Mouse (Mus musculus) embryonic fibroblast, embryonic 13.5 days (primary cell): ENCODE results near the gene Immp2l. TPM values are rescaled to one million over a fixed set of nuclear protein-coding genes. Genes with fewer than 3 reads are reported as not detected.

Source experiments
- H3K27ac ChIP-seq: 2 replicates; pipeline ENCODE4 v1.5.1; 2012; ENCODE audit warnings: low read length, control low read depth, inconsistent platforms; ENCODE audit not compliant: insufficient read depth
- H3K4me1 ChIP-seq: 2 replicates; pipeline ENCODE4 v1.6.1; 2011; ENCODE audit warnings: low read length; ENCODE audit not compliant: control insufficient read depth, insufficient read depth
- H3K4me3 ChIP-seq: 2 replicates; pipeline ENCODE4 v1.5.1; 2011; ENCODE audit warnings: mild to moderate bottlenecking, control low read depth, low read length; ENCODE audit not compliant: insufficient read depth
- CTCF ChIP-seq: IDR thresholded peaks from 2 replicates; pipeline ENCODE4 v1.5.1; 2011; ENCODE audit warnings: mild to moderate bottlenecking, control low read depth, low read length, moderate library complexity, borderline replicate concordance; ENCODE audit not compliant: insufficient read depth
- POLR2A ChIP-seq: IDR thresholded peaks from 2 replicates; pipeline ENCODE4 v1.6.1; 2011; ENCODE audit warnings: low read depth, mild to moderate bottlenecking, control low read depth, low read length, moderate library complexity
- polyA plus RNA-seq: library from polyadenylated mRNA; stranded (reverse); fragments of >200 nt; gene quantifications from 2 replicates; pipeline ENCODE4 v1.2.4, GENCODE M21; 2011; ENCODE audit warnings: low read depth; ENCODE audit not compliant: missing spikeins, insufficient read length

The Immp2l gene
- polyA plus RNA-seq, 1 experiment, result 2.9 TPM

DNA sequence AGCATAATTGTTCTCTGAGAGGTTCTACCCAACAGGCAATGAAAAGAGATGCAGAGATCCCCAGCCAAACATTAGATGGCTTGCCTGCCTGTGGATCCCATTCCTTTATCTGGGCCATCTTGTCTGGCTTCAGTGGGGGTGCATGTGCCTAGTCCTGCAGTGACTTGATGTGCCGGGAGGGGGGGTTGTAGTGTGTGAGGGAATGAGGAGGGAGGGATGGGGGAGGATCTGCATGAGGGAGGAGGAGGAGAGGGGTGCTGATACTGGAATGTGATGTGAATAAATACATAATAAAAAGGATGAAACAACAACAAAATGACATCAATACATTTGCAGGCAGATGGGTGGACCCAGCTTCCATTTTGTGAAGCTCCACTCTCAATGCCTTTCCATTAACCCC is 658.3 kb downstream of the Immp2l start:
- TF ChIP-seq POLR2A (no peak), CTCF (no peak)
- Histone ChIP-seq H3K4me1 (no peaks in the 10 kb centered on the region), H3K27ac (no peak overlapping the region), H3K4me3 (no peak overlapping the region)

DNA sequence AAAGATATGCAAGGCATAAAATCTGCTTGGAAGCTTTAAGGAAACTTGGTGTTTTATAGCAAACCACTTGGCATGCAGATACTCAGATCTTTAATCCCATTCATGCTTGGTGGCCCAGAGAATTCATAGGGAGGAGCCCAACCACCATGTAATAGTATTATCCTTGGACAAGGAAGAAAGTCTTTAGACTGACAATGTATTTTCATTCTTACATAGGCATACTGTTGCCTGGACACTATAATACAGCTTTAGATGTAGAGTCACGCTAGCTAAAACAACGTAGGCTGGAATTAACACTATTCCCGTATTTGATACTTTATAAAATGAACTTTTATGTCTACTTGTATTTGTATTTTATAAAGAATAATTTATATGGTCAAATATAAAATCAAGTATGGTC is 665.9 kb downstream of the Immp2l start:
- TF ChIP-seq POLR2A (no peak), CTCF (no peak)
- H3K4me3 ChIP-seq, result no peak overlapping the region
- no peak overlapping the region for H3K27ac ChIP-seq
- no peaks in the 10 kb centered on the region for H3K4me1 ChIP-seq

DNA sequence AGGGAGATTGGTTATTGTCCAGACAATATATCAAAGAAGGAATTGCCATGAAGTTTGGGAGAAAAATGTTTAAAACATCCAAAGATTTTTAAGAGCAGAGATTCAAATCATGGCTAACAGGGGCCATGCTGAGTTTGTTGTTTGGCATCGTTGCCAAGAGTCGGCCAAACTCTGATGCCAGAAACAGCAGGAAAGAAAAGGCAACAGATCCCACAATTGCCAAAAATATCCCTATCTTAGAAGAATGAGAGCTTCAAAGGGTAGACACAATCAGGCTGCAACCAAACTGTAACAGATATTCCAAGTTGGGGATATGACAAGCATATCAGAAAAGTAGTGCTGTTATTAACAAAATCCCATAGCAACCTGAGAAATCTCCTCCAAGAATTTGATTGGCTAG is 686.7 kb downstream of the Immp2l start:
- TF ChIP-seq POLR2A, result no peak
- no peak for TF ChIP-seq CTCF
- H3K27ac ChIP-seq, result no peak overlapping the region
- no peaks in the 10 kb centered on the region for H3K4me1 ChIP-seq
- no peak overlapping the region for H3K4me3 ChIP-seq

DNA sequence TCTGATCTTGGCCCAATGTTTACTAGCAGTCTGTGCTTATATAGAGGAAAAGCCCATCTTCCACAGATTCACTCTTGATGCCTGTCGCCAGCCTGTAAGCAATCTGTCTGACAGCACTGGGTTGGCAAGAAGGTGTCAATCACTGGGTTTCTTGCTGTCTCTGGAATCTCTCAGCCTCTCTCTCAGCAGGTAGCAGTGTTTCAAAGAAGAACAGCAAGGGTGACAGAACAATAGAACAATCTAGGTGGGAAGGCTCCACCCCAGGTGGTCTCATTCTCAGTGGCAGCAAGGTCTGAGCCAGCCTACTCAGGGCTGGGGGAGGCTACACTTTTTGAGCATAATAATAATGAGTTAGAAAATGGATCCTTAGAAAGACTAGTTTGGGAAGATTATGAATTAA is 693.1 kb downstream of the Immp2l start:
- no peaks in the 10 kb centered on the region for H3K4me1 ChIP-seq
- TF ChIP-seq POLR2A, result no peak
- no peak for TF ChIP-seq CTCF
- H3K4me3 ChIP-seq, result no peak overlapping the region
- no peak overlapping the region for H3K27ac ChIP-seq

DNA sequence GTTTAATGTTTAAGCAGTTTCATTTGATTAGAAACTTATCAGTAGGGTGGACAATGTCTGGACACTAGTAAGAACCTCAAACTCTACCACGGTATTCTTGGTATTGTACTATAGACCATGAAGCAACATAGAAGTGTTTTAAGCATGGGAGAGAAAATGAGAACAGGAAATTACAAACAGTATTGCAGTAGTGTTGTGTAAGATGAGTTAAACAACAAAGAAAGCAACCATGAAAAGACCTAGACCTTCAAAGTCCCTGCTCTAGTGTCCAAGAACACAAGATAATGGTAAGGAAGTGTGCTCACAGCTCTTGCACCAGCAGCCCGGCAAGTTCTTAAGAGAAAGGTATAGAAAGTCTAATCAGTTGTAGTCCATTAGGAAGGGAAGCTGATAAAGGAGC is 700.7 kb downstream of the Immp2l start:
- no peak for TF ChIP-seq CTCF
- no peak for TF ChIP-seq POLR2A
- Histone ChIP-seq H3K27ac (no peak overlapping the region), H3K4me1 (no peaks in the 10 kb centered on the region), H3K4me3 (no peak overlapping the region)

DNA sequence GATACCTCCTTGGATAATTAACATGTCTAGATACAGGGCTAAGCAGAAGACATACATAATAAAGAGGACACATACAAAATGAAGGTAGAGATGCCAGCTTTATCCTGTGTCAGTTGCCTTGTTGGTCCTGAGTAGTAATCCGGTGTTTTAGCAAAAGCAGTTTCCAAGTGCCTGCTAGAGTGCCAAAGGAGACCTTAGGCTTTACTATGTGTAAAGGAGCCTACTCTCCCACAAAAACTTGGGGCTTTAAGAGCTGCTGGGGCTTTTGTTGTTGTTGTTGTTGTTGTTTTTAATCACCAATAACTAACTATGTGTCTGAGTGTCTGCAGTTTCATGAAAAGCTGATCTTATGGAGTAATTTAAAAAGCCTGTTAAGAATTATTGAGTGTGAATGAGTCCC is 702.8 kb downstream of the Immp2l start:
- TF ChIP-seq CTCF (no peak), POLR2A (no peak)
- Histone ChIP-seq H3K4me3 (no peak overlapping the region), H3K4me1 (no peaks in the 10 kb centered on the region), H3K27ac (peak overlapping the region; percentile 18; the same call in 1 of the 2 replicates)

DNA sequence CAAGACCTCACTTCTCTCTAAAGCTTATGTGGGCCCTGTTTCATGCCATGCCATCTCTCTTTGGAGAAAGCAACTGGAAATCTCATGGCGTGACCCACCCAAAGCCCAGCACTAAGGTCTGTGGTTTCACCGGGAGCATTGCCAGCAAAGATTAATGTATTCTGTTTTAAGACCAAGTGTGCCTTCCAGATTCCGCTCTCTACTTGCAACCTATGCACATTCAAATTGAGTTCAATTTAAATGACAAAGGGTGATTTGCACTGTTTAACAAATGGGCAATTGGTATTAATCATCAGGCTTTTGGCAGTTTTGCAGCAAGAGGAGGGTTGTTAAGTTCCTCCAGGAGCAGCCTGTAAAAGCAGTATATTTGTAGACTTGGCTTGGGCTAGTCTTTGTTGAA is 703.3 kb downstream of the Immp2l start:
- no peak for TF ChIP-seq POLR2A
- TF ChIP-seq CTCF, result no peak
- H3K4me1 ChIP-seq, result no peaks in the 10 kb centered on the region

DNA sequence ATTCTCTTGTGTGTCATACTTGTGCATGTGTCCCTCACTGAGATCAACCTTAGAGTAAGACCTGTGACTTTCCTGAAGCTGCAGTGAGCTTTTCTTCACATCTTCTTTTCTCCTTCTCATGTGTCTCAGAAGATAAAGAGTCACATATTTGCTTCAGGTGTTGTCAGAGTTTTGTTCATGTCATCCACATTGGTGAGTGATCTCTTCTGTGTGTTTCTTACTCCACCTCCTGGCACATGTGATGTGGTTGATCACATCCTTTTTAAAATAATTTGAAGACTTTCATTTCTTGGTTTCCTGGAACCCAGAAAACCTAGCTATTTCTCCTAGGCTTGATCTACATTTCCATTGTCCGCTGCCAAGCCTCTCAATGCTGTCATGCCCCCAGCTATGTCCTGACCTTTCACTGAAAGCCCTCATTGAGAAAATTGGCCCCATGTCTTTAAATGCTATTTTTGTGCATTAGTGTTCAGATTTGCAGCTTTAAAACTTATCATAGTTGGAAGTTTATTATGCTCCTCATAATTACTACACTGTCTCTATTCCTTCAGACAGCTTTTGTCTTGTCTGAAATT is 704.0 kb downstream of the Immp2l start:
- Histone ChIP-seq H3K27ac (0 out of 2 replicates have a peak overlapping the region, but pooled peaks have one; percentile 14), H3K4me1 (no peaks in the 10 kb centered on the region), H3K4me3 (no peak overlapping the region)
- no peak for TF ChIP-seq POLR2A
- no peak for TF ChIP-seq CTCF

More for the DNA sequence above, 703.3 kb downstream of the Immp2l start:
- no peak overlapping the region for H3K27ac ChIP-seq
- H3K4me3 ChIP-seq, result no peak overlapping the region

DNA sequence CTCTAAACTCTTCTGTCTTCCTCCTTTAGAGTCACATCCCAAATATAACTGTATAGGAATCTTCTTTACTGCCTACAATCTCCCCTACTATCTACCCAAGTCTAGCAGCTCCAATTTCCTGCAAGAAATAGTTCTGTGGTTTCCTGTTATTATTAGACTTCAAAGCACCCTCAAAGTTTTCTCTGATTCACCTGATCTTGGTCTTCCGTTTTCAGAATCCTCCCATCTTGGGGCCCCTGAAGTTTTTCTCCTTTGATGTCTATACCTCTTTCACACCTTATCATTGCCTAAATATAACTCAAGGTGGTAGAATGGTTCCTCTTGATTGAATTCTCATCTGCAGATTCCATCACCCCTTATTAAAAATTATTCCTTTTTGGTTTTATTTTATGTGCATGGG is 704.6 kb downstream of the Immp2l start:
- no peak for TF ChIP-seq CTCF
- TF ChIP-seq POLR2A, result no peak
- H3K4me3 ChIP-seq, result no peak overlapping the region

DNA sequence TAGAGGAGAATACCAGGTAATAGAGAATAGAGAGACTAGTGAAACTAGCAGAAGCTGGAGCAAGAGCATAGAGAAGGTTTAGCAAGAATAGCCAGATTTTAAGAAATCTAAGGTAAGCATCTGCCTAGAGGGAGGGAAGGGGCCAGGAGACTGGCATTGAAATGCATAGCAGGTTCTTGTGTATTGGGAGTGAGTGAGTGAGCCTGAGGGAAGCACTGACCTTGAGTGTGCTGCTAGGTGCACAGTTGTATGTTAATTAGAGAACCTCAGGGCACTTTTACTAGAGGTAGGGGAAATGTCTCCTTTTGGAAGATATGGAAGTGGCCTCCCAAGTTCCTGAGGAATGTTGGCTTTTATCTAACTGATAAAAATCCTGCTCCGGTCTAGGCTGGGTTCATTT is 705.9 kb downstream of the Immp2l start:
- H3K4me1 ChIP-seq, result no peaks in the 10 kb centered on the region
- H3K4me3 ChIP-seq, result no peak overlapping the region
- no peak for TF ChIP-seq POLR2A
- TF ChIP-seq CTCF, result no peak
- no peak overlapping the region for H3K27ac ChIP-seq

More for the DNA sequence above, 704.6 kb downstream of the Immp2l start:
- Histone ChIP-seq H3K27ac (no peak overlapping the region), H3K4me1 (no peaks in the 10 kb centered on the region)

DNA sequence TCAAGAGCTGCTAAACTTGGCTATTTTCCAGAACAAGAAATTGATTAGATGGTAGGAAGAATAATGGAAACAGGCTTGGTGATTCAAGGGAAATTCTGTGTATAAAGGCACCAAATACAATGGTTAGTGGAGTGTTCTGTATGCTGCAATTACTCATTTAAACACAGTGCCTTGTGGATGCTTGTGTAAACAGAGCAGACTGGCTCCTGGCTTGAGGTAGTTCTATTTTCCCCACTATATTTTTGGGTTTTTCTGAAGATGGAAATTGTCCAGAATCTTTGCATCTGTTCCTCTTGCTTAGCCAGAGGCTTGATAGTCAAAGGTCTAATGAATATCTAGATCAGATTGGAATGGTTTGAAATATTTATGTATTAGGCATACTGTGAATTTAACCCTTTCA is 709.3 kb downstream of the Immp2l start:
- H3K4me3 ChIP-seq, result no peak overlapping the region
- no peaks in the 10 kb centered on the region for H3K4me1 ChIP-seq
- H3K27ac ChIP-seq, result no peak overlapping the region
- no peak for TF ChIP-seq POLR2A
- TF ChIP-seq CTCF, result no peak
